Mouse (Mus musculus) heart, postnatal 10 days (tissue): ENCODE data around the gene AF067061. TPM values are rescaled to one million over a fixed set of nuclear protein-coding genes. Genes with fewer than 3 reads are reported as not detected.
A peak's percentile ranks its signal among the peaks of the same experiment; 100 is the strongest.
"Not testable (repeated sequence)": the region's sequence is repeated elsewhere in the genome, so short reads cannot be mapped to it uniquely, and the experiment has no call there.

Experiments
- DNase-seq, 2 experiments: peaks; one replicate each; pipeline ENCODE4 v3.0.0; 2021
- intact Hi-C: fragments of 180-260 bp; cut with DNase I; formaldehyde crosslinking; loops from one replicate; pipeline ENCODE4 v1.15.1; 2025
- total RNA-seq, 2 experiments: library from RNA; stranded (reverse); gene quantifications; 2 replicates each; pipeline ENCODE4 v1.2.3; 2021

Gene AF067061
- total RNA-seq: not detected

GRCm38 (mm10) chr13:120262870-120263269 is at the start of gene AF067061:
Gene AF067061, plus strand, starts transcription at chr13:120263114.
- DNase-seq, intact Hi-C loops: not testable (repeated sequence)

GRCm38 (mm10) chr13:120215847-120216246 is 47.1 kb upstream of the AF067061 start, which contains the start of gene Gm21762:
Gene Gm21762, minus strand, starts transcription at chr13:120215947.
- intact Hi-C loops, DNase-seq: not testable (repeated sequence)

GRCm38 (mm10) chr13:120220922-120221321 is 42.0 kb upstream of the AF067061 start:
- DNase-seq, intact Hi-C loops: not testable (repeated sequence)

GRCm38 (mm10) chr13:120223012-120223659 is 39.8 kb upstream of the AF067061 start:
- intact Hi-C loops, DNase-seq: not testable (repeated sequence)

GRCm38 (mm10) chr13:120231798-120232197 is 31.1 kb upstream of the AF067061 start:
- DNase-seq, intact Hi-C loops: not testable (repeated sequence)

- intact Hi-C loops: not testable (repeated sequence)
Measured at GRCm38 (mm10) chr13:120232447-120233049, 30.4 kb upstream of the AF067061 start.

GRCm38 (mm10) chr13:120238811-120239210 is 24.1 kb upstream of the AF067061 start, which contains the start of gene Gm21731:
Gene Gm21731, plus strand, starts transcription at chr13:120239111.
- intact Hi-C loops: not testable (repeated sequence)

More at GRCm38 (mm10) chr13:120232447-120233049, 30.4 kb upstream of the AF067061 start:
- DNase-seq: not testable (repeated sequence)

GRCm38 (mm10) chr13:120251208-120251924 is 11.5 kb upstream of the AF067061 start:
- intact Hi-C loops, DNase-seq: not testable (repeated sequence)

More at GRCm38 (mm10) chr13:120238811-120239210, 24.1 kb upstream of the AF067061 start, which contains the start of gene Gm21731:
- not testable (repeated sequence) for DNase-seq

GRCm38 (mm10) chr13:120258817-120259658 is 3.9 kb upstream of the AF067061 start:
- intact Hi-C loops, DNase-seq: not testable (repeated sequence)

- DNase-seq, intact Hi-C loops: not testable (repeated sequence)
Measured at GRCm38 (mm10) chr13:120259718-120260117, 3.2 kb upstream of the AF067061 start.

- DNase-seq, intact Hi-C loops: not testable (repeated sequence)
Measured at GRCm38 (mm10) chr13:120277837-120278236, 14.9 kb downstream of the AF067061 start.

- intact Hi-C loops: no loop called here
- no peak for DNase-seq
Measured at GRCm38 (mm10) chr13:120278784-120279183, 15.9 kb downstream of the AF067061 start.

- no peak for DNase-seq
- intact Hi-C loops: no loop called here
Measured at GRCm38 (mm10) chr13:120299324-120299894, 36.5 kb downstream of the AF067061 start.

- peak in 1 of 2 experiments; percentile 4 for DNase-seq
- intact Hi-C loops: no loop called here
Measured at GRCm38 (mm10) chr13:120299991-120300442, 37.1 kb downstream of the AF067061 start, which contains the start of gene BC147527. Gene BC147527, plus strand, starts transcription at chr13:120300392.

- DNase-seq: no peak
- intact Hi-C loops: no loop called here
Measured at GRCm38 (mm10) chr13:120300853-120301252, 37.9 kb downstream of the AF067061 start.

GRCm38 (mm10) chr13:120310749-120311148 is 47.8 kb downstream of the AF067061 start:
- DNase-seq: no peak
- intact Hi-C loops: no loop called here

GRCm38 (mm10) chr13:120313584-120313983 is 50.7 kb downstream of the AF067061 start:
- intact Hi-C loops: no loop called here
- DNase-seq: no peak
